Mouse (Mus musculus): ENCODE measurements around the gene Ntsr1.
A peak's percentile ranks its signal among the peaks of the same experiment; 100 is the strongest.

Gene Ntsr1

GRCm38 (mm10) chr2:180499741-180500140 lies at the start of gene Ntsr1:
Ntsr1 (plus strand) TSS chr2:180499976.
- DNase-seq (ENCODE audit: low spot score in 2 of 2), result no peak

DNA sequence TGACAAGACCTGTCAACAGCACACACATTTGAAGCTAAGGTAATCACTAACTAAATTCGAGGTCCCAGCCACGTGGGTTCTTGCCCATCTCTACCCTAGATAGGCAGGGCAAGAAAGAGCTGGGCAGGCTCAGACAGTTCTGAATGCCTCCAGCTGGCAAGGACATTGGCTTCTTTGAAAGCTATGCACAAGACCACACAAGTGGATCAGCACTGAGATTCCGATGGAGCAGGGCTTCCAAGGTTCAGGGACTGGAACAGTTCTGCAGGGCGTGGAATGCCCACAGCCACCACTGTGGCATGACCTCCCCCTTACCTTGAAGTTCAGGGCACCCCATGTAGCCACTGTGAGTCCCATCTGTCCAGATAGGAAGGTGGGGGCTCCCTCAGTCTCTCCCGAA lies 49.2 kb upstream of the Ntsr1 start:
- no peak for DNase-seq (ENCODE audit: low spot score in 2 of 2)

DNA sequence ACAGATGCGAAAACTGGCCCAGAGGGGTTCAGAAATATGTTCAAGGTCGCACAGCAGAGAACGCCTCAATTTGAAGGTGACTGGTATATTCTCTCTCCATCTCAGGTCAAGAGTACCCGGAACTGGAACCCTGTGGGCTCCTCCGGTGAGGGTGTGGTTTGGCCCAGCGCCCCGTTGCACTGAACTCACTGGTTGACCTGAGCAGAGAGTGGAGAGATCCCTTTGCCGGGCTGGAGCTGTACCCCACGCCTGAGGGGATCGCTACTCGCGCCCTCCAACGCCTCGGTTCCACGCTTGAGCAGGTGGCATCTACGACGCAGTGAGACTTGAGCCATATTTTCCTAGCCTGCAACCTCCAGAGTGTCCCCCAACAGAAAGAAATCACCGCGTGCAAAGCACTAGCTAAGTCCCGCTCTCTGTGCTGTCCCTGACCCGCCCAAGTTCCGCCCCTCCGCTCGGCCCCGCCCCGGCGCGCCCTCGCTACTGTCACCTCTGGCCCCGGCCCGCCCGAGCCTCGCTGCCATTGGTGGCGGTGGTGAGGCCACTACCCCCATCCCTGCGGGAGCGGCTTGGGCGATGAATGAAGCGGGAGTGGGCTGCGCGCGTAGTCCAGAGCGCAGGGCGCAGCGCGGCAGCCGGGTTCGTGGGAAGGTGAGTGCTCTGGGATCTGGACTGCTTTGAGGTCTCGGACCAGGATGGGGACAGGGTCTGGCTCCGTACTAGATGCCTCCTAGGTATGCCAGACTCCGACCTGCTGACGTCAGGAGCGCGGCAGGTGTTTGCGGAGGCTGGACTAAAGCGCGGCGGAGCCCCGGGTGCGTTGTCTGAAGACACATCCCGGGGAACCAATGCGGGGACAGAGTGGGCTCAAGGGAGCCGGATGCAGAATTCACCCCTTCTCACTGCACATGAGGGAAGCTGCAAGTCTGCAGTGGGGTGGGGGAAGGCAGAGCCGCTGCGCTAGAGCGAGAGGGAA lies 43.8 kb upstream of the Ntsr1 start, which contains the start of gene Slco4a1:
Gene Slco4a1 (plus strand): TSS at position 523 of the 976 bp plus-strand sequence.
- peak; percentile 60 to 67 for DNase-seq (ENCODE audit: low spot score in 2 of 2)

DNA sequence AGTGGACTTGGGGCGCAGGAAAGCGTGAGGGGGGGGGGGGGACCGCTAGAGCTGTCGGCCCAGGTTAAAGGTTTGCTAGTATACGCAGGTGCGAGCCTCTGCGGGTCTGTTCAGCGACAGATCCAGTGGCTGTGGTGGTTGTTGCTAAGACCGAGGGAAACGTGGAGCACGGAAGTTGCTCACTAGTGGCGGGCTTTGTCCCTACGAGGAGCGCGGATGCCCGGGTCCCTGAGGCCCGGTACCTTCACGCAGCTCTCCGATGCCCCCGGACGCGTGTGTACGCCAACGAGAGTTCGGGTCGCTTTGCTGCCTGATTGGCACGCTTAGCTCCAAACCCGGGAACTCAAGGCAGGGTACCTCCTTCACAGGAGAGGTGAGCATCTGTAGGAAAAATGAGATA lies 43.1 kb upstream of the Ntsr1 start:
- no peak for DNase-seq (ENCODE audit: low spot score in 2 of 2)

- DNase-seq (ENCODE audit: low spot score in 2 of 2), result no peak
Measured at GRCm38 (mm10) chr2:180457680-180458079, 42.1 kb upstream of the Ntsr1 start.

DNA sequence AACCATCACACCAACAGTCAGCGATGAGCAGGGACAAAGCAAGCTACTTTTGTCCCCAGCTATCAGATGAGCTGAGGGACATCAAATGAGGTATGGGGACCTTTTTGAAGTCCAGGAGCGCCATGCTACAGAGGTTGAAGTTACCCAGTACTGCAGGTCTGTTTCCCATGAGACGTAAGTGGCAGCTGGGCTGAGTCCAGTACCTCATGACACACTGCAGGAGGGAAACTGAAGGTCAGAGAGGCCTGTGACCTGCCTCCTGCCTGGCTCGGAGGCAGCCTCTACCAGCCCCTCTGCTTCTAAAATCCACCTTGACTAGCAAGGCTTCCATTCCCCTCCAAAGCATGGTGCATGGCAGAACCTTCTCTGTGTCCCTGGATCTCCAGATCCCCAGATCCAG lies 40.3 kb upstream of the Ntsr1 start:
- no peak for DNase-seq (ENCODE audit: low spot score in 2 of 2)

GRCm38 (mm10) chr2:180460801-180461200 lies 39.0 kb upstream of the Ntsr1 start:
- DNase-seq (ENCODE audit: low spot score in 2 of 2), result no peak

- DNase-seq (ENCODE audit: low spot score in 2 of 2), result no peak
Measured at GRCm38 (mm10) chr2:180462593-180462992, 37.2 kb upstream of the Ntsr1 start.

DNA sequence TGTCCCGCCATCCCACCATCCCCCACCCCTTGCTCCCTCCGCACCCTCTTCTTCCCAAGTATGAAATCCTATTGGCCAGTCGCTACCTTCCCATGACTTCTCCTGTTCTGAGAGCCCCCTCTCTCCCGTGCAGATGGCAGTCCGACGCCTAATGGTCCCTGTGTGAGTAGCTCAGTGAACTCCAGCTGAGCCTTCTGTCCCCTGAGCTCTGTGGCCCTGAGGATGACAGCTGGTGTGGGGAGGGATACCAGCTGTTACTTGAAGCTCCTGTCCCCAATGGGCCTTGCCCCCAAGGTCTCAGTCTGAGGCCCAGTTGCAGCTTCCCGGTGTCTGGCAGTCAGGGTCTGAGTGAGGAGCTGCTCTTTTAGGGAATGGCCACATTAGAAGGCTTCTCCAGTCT lies 33.3 kb upstream of the Ntsr1 start:
- no peak for DNase-seq (ENCODE audit: low spot score in 2 of 2)

- DNase-seq (ENCODE audit: low spot score in 2 of 2), result no peak
Measured at GRCm38 (mm10) chr2:180468871-180469270, 30.9 kb upstream of the Ntsr1 start.

- DNase-seq (ENCODE audit: low spot score in 2 of 2), result no peak
Measured at GRCm38 (mm10) chr2:180469768-180470167, 30.0 kb upstream of the Ntsr1 start.

GRCm38 (mm10) chr2:180472306-180473079 lies 27.3 kb upstream of the Ntsr1 start:
- no peak for DNase-seq (ENCODE audit: low spot score in 2 of 2)

DNA sequence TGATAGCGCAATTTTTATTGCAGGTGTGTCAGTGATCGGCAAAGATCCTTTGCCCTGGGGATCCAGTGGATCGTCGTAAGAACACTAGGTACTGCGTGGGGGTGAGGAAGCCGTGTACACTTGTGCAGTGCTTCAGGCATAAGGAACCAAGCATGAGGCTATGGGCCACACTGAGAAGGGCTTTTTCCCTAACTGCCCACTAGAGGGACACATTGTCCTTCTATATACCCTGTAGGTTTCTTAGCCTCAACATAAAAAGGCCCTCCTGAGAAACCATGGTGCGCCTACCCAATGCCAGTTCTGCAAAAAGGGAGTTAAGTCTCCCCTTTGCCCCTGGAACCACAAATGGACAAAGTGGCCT lies 26.7 kb upstream of the Ntsr1 start:
- no peak for DNase-seq (ENCODE audit: low spot score in 2 of 2)

- DNase-seq (ENCODE audit: low spot score in 2 of 2), result no peak
Measured at GRCm38 (mm10) chr2:180474864-180475263, 24.9 kb upstream of the Ntsr1 start.

- no peak for DNase-seq (ENCODE audit: low spot score in 2 of 2)
Measured at GRCm38 (mm10) chr2:180482274-180482673, 17.5 kb upstream of the Ntsr1 start.

GRCm38 (mm10) chr2:180484882-180485281 lies 14.9 kb upstream of the Ntsr1 start:
- no peak for DNase-seq (ENCODE audit: low spot score in 2 of 2)

DNA sequence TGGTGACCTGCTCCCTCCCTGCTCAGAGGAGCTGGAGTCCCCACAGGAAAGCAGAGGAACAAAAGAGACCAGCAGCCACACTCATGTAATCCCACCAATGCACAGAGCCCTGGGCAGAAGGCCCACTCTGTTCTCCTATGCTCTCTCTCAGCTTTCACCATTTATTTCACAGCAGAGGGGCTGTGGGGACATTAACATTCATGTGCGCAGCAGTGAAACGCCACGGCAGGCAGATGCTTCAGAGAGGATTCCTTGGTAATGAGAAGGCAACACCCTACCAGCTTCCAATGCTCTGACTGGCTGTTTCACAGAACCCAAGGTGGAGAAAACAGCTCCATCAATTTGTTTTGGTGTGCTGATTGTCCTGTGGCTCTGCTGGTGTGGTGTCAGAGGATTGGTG lies 14.5 kb upstream of the Ntsr1 start:
- no peak for DNase-seq (ENCODE audit: low spot score in 2 of 2)

- DNase-seq (ENCODE audit: low spot score in 2 of 2), result no peak
Measured at GRCm38 (mm10) chr2:180488210-180488751, 11.5 kb upstream of the Ntsr1 start.

- DNase-seq (ENCODE audit: low spot score in 2 of 2), result no peak
Measured at GRCm38 (mm10) chr2:180495906-180496305, 3.9 kb upstream of the Ntsr1 start.

DNA sequence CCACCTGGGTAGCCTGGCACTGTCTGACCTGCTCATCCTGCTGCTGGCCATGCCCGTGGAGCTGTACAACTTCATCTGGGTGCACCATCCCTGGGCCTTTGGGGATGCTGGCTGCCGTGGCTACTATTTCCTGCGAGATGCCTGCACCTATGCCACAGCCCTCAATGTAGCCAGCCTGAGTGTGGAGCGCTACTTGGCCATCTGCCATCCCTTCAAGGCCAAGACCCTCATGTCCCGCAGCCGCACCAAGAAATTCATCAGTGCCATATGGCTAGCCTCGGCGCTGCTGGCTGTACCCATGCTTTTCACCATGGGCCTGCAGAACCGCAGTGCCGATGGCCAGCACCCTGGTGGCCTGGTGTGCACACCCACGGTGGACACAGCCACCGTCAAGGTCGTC lies 950 bp downstream of the Ntsr1 start:
- no peak for DNase-seq (ENCODE audit: low spot score in 2 of 2)

DNA sequence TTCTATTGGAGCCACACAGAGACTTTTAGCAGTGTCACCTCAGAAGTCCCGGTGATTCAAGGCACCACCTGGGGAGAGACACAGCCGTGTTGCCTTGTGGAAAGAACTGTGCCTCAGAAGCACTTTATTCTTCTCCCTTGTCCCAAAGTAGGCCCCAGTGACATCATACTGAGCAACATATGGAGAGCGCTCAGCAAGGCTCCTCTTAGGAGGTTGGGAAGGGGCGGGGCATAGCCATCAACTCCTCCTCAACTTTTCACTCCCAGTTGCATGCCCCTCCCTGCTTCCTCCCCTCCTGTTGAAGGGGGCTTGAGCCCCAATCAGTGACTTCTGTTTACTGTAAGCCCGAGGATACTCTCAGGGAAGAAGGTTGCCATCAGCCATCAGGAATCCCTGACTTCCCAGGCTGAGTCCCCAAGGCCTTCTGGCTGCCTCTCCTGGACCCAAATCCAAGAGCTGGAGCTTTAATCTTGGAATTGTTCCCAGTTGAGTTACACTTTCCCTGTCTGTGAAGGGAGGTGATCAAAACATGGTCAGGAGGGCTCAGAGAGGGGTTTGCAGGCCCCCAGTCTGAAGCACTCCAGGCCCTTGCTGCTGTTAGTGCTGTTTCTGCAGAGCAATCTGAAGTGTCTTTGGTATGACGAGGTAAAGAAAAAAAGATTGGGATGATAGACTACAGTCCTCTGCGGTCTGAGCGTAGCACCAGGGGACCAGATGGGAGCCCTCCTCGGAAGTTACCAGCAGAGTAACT lies 1.6 kb downstream of the Ntsr1 start:
- no peak for DNase-seq (ENCODE audit: low spot score in 2 of 2)

- DNase-seq (ENCODE audit: low spot score in 2 of 2), result no peak
Measured at GRCm38 (mm10) chr2:180506281-180506680, 6.5 kb downstream of the Ntsr1 start.

Measured in urinary bladder, postnatal 4 days (tissue).